Mouse (Mus musculus): Measurements from ENCODE around the gene Rftn1. TPM values are rescaled to one million over a fixed set of nuclear protein-coding genes. Genes with fewer than 3 reads are reported as not detected.

The Rftn1 gene
- polyA plus RNA-seq, 1 experiment from 2014 or later, result 9.0 TPM

DNA sequence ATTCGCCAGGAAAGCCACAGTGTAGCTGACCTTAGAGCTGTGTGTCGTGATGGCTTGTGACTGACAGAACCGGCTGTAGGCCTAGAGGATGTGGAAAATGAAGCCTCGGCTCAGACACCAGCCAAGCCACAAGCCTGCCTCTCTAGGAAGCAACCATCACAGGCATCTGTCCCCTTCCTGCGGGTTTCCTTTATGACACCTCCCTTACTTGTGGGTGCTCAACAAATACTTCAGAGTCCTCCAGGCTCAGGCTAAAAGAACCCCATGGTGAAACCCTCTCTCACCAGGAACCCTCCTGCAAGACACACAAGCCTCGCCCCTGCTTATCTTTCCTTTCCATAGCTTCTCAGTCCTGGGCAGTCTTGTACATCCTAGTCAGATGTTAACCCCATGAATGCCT is 31.9 kb downstream of the Rftn1 start:
- Histone ChIP-seq H3K9ac (ENCODE audit: low read depth, low read length) (no peak overlapping the region), H3K4me2 (ENCODE audit: low read depth, low read length) (no peak overlapping the region), H3K9me3 (ENCODE audit: control insufficient read depth, low read length) (no peaks in the 10 kb centered on the region), H3K36me3 (ENCODE audit: control insufficient read depth, insufficient read depth, low read length) (no peaks in the 10 kb centered on the region), H3K27me3 (replicated peaks; ENCODE audit: control insufficient read depth, insufficient read depth, low read length) (no peaks in the 10 kb centered on the region), H3K4me1 (ENCODE audit: control insufficient read depth, insufficient read depth, low read length) (no peaks in the 10 kb centered on the region), H3K27ac (ENCODE audit: low read length) (no peak overlapping the region), H3K4me3 (ENCODE audit: low read length) (no peak overlapping the region)
- 71% methylated on average over 6 of the region's 6 CpGs for WGBS
- no peak for ATAC-seq

DNA sequence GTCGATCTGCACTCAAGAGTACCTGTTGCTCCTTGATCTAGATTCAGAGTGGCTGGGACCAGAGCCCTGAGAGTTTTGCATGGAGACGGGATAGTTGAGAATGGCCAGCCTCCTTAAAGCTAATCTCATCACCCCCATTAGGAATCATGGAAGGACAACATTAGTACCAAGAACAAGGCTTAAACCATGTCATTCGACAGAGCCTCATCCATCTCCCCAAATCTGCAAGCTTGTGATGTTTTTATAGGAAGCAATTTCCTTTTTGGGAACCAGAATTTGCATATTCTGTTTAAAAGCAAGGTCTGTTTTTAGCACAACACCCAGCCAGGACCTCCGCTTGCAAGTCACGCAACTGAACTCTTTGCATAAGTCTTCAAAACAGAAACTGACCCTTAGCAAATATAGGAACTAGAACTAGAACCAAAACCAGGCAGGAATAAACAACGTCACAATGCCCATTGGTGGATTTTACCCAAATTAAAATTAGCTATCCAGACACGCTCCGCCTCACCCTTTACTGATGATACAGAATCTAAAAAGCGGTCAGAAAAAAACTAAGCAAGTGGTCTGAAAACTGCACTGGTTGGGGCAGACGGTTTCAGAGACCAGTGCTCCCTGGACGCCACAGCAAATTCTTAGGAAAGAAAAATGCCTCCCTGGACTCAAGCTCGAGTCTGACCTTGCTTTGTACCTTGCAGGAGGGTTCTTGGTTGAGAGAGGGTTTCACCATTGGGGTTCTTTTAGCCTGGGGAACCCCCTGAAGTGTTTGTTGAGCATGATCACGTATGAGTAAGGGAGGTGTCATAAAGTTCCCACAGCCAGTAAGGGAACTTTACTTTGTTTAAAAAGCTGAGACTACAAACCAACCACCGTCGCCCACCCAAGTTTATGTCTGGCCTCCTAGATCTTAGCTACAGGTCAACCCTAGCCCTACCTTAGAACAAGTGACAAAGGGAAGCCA is 33.0 kb downstream of the Rftn1 start:
- H3K27ac ChIP-seq (ENCODE audit: low read length), result no peak overlapping the region
- no peaks in the 10 kb centered on the region for H3K9me3 ChIP-seq (ENCODE audit: control insufficient read depth, low read length)
- WGBS, result 86% methylated on average over 15 of the region's 15 CpGs
- H3K9ac ChIP-seq (ENCODE audit: low read depth, low read length), result no peak overlapping the region
- H3K36me3 ChIP-seq (ENCODE audit: control insufficient read depth, insufficient read depth, low read length), result no peaks in the 10 kb centered on the region
- no peak overlapping the region for H3K4me2 ChIP-seq (ENCODE audit: low read depth, low read length)
- ATAC-seq, result no peak
- no peak overlapping the region for H3K4me3 ChIP-seq (ENCODE audit: low read length)
- H3K27me3 ChIP-seq (replicated peaks; ENCODE audit: control insufficient read depth, insufficient read depth, low read length), result no peaks in the 10 kb centered on the region
- H3K4me1 ChIP-seq (ENCODE audit: control insufficient read depth, insufficient read depth, low read length), result no peaks in the 10 kb centered on the region

DNA sequence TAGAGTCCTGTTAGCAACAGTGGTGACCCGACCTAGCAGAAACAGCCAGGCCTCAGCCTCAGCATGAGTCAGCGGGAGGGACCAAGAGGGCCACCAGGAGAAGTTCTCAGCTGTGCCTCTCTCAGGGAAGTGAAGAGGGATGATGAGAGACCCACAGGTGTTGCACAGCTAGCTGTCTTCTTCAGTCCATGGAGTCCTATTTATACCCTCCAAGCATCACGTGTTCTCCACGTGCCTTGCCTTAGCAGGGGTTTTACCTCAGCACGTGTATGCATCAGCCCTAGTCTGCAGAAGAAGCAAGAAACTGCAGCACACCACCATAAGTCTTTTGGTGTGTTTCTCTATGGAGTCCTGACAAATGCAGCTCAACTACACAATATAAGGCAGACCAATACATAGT is 38.4 kb downstream of the Rftn1 start:
- Histone ChIP-seq H3K9ac (ENCODE audit: low read depth, low read length) (no peak overlapping the region), H3K4me1 (ENCODE audit: control insufficient read depth, insufficient read depth, low read length) (no peaks in the 10 kb centered on the region; the same call in 1 of the 2 replicates), H3K27ac (ENCODE audit: low read length) (no peak overlapping the region), H3K36me3 (ENCODE audit: control insufficient read depth, insufficient read depth, low read length) (no peaks in the 10 kb centered on the region), H3K27me3 (replicated peaks; ENCODE audit: control insufficient read depth, insufficient read depth, low read length) (no peaks in the 10 kb centered on the region), H3K4me2 (ENCODE audit: low read depth, low read length) (no peak overlapping the region), H3K9me3 (ENCODE audit: control insufficient read depth, low read length) (no peaks in the 10 kb centered on the region), H3K4me3 (ENCODE audit: low read length) (no peak overlapping the region)
- no peak for ATAC-seq
- WGBS, result 91% methylated on average over 5 of the region's 5 CpGs

- 86% methylated on average over 7 of the region's 7 CpGs for WGBS
- H3K36me3 ChIP-seq (ENCODE audit: control insufficient read depth, insufficient read depth, low read length), result no peaks in the 10 kb centered on the region
Observed at GRCm38 (mm10) chr17:50151208-50151723, 39.2 kb downstream of the Rftn1 start.

GRCm38 (mm10) chr17:50150416-50151207 is 39.9 kb downstream of the Rftn1 start:
- H3K9me3 ChIP-seq (ENCODE audit: control insufficient read depth, low read length), result no peaks in the 10 kb centered on the region
- H3K4me3 ChIP-seq (ENCODE audit: low read length), result no peak overlapping the region
- H3K27ac ChIP-seq (ENCODE audit: low read length), result no peak overlapping the region
- no peak for ATAC-seq
- H3K36me3 ChIP-seq (ENCODE audit: control insufficient read depth, insufficient read depth, low read length), result no peaks in the 10 kb centered on the region
- H3K27me3 ChIP-seq (replicated peaks; ENCODE audit: control insufficient read depth, insufficient read depth, low read length), result no peaks in the 10 kb centered on the region
- H3K4me2 ChIP-seq (ENCODE audit: low read depth, low read length), result no peak overlapping the region
- no peaks in the 10 kb centered on the region; the same call in 1 of the 2 replicates for H3K4me1 ChIP-seq (ENCODE audit: control insufficient read depth, insufficient read depth, low read length)
- no peak overlapping the region for H3K9ac ChIP-seq (ENCODE audit: low read depth, low read length)
- 62% methylated on average over 16 of the region's 16 CpGs for WGBS

More at GRCm38 (mm10) chr17:50151208-50151723, 39.2 kb downstream of the Rftn1 start:
- Histone ChIP-seq H3K4me2 (ENCODE audit: low read depth, low read length) (no peak overlapping the region), H3K27ac (ENCODE audit: low read length) (no peak overlapping the region), H3K4me3 (ENCODE audit: low read length) (no peak overlapping the region), H3K4me1 (ENCODE audit: control insufficient read depth, insufficient read depth, low read length) (no peaks in the 10 kb centered on the region; the same call in 1 of the 2 replicates), H3K9me3 (ENCODE audit: control insufficient read depth, low read length) (no peaks in the 10 kb centered on the region), H3K27me3 (replicated peaks; ENCODE audit: control insufficient read depth, insufficient read depth, low read length) (no peaks in the 10 kb centered on the region), H3K9ac (ENCODE audit: low read depth, low read length) (no peak overlapping the region)
- ATAC-seq, result no peak

DNA sequence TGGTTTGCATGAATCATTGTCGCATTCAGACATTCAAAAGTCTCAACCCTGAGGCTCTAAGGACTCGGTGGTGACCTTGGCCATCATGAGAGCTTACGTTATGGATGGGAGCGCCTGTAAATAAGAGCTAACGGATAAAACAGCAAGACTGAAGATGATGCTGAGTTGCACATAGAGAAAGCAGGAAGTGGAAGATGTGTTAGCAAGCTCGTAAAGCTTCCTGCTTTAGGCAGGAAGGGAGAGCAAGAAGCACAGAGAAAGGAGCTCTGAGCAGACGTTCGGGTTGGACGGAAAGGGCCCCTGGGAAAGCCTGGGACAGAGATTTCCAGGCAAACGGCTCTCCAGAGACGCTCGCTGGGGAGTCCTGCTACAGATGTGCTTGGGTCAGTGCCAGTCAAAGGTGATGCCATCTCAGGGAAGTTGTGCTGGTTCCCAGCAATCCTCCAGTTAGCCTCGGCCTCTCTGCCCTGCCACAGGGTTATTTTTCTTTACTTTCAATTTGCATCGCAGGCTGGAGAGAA is 40.7 kb downstream of the Rftn1 start:
- WGBS, result 70% methylated on average over 14 of the region's 14 CpGs
- ATAC-seq, result no peak
- no peak overlapping the region for H3K9ac ChIP-seq (ENCODE audit: low read depth, low read length)
- no peaks in the 10 kb centered on the region for H3K9me3 ChIP-seq (ENCODE audit: control insufficient read depth, low read length)
- H3K4me1 ChIP-seq (ENCODE audit: control insufficient read depth, insufficient read depth, low read length), result no peaks in the 10 kb centered on the region; the same call in 1 of the 2 replicates
- no peaks in the 10 kb centered on the region for H3K27me3 ChIP-seq (replicated peaks; ENCODE audit: control insufficient read depth, insufficient read depth, low read length)
- no peak overlapping the region for H3K4me3 ChIP-seq (ENCODE audit: low read length)
- no peak overlapping the region for H3K4me2 ChIP-seq (ENCODE audit: low read depth, low read length)
- no peak overlapping the region for H3K27ac ChIP-seq (ENCODE audit: low read length)
- no peaks in the 10 kb centered on the region for H3K36me3 ChIP-seq (ENCODE audit: control insufficient read depth, insufficient read depth, low read length)

DNA sequence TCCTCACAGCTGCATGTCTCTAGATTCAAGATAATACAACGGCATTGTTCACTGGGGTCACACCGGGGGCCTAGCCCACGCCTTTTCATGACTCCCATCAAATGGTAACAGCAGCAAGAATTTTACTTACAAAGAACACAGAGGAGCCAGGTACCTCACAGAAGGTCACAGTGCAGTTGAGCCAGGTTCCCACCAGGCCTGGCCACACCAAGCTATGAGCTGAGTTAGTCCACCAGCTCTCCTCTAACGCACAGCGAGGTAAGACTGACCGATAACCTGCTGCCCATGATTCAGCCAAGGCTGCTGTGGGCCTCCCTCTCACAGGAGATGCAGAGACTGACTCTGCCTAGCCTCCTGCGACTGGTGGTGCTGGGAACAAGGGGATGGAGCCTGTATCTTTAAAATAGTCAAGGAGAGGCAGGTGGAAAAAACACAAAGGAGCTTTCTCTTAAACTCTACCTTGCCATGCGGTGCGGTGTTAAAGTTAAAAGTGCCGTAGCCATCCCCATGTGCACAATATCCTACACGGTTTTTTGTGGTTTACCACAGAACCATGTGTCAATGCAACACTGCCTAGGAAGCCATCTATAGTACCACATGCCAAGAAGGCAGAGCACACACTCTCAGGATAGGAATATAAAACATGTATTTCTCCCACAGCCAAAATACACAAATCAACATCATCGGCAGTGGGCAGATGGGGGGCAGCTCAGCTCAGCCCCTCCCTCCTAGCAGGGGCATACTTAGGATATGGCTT is 42.5 kb downstream of the Rftn1 start:
- H3K4me1 ChIP-seq (ENCODE audit: control insufficient read depth, insufficient read depth, low read length), result no peaks in the 10 kb centered on the region; the same call in 1 of the 2 replicates
- no peak overlapping the region for H3K4me2 ChIP-seq (ENCODE audit: low read depth, low read length)
- WGBS, result 89% methylated on average over 12 of the region's 12 CpGs
- no peaks in the 10 kb centered on the region for H3K27me3 ChIP-seq (replicated peaks; ENCODE audit: control insufficient read depth, insufficient read depth, low read length)
- no peaks in the 10 kb centered on the region for H3K36me3 ChIP-seq (ENCODE audit: control insufficient read depth, insufficient read depth, low read length)
- H3K9ac ChIP-seq (ENCODE audit: low read depth, low read length), result no peak overlapping the region
- no peaks in the 10 kb centered on the region for H3K9me3 ChIP-seq (ENCODE audit: control insufficient read depth, low read length)
- H3K4me3 ChIP-seq (ENCODE audit: low read length), result no peak overlapping the region
- no peak for ATAC-seq
- no peak overlapping the region for H3K27ac ChIP-seq (ENCODE audit: low read length)

DNA sequence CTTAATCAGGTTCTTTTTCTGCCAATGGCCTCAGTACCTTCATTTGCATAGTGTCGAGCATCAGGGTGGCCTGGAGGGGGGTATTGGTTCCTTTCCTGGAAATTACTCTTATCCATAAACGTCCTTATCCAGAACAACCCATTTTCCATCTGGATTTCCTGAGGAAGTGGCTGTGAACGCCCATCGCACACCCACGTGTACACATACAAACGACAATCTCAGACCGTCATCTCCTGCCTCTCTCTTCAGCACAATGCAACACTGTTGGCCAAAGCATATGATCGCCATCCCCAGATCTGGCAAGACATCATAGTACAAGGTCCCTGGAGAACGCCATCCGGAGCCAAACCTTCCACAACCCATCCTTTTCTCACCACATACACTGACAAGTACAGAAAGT is 47.1 kb downstream of the Rftn1 start:
- H3K9me3 ChIP-seq (ENCODE audit: control insufficient read depth, low read length), result no peaks in the 10 kb centered on the region
- 86% methylated on average over 10 of the region's 10 CpGs for WGBS

More for the DNA sequence above, 47.1 kb downstream of the Rftn1 start:
- ATAC-seq, result no peak
- Histone ChIP-seq H3K27me3 (replicated peaks; ENCODE audit: control insufficient read depth, insufficient read depth, low read length) (no peaks in the 10 kb centered on the region), H3K4me2 (ENCODE audit: low read depth, low read length) (no peak overlapping the region), H3K4me3 (ENCODE audit: low read length) (no peak overlapping the region), H3K9ac (ENCODE audit: low read depth, low read length) (no peak overlapping the region), H3K27ac (ENCODE audit: low read length) (no peak overlapping the region), H3K36me3 (ENCODE audit: control insufficient read depth, insufficient read depth, low read length) (no peaks in the 10 kb centered on the region), H3K4me1 (ENCODE audit: control insufficient read depth, insufficient read depth, low read length) (no peaks in the 10 kb centered on the region)
